Mouse (Mus musculus): ENCODE results near the gene Pgghg. TPM values are rescaled to one million over a fixed set of nuclear protein-coding genes. Genes with fewer than 3 reads are reported as not detected.

Pgghg gene
- total RNA-seq (2021): 1 to 10 TPM; 3.9 to 4.0 TPM

DNA sequence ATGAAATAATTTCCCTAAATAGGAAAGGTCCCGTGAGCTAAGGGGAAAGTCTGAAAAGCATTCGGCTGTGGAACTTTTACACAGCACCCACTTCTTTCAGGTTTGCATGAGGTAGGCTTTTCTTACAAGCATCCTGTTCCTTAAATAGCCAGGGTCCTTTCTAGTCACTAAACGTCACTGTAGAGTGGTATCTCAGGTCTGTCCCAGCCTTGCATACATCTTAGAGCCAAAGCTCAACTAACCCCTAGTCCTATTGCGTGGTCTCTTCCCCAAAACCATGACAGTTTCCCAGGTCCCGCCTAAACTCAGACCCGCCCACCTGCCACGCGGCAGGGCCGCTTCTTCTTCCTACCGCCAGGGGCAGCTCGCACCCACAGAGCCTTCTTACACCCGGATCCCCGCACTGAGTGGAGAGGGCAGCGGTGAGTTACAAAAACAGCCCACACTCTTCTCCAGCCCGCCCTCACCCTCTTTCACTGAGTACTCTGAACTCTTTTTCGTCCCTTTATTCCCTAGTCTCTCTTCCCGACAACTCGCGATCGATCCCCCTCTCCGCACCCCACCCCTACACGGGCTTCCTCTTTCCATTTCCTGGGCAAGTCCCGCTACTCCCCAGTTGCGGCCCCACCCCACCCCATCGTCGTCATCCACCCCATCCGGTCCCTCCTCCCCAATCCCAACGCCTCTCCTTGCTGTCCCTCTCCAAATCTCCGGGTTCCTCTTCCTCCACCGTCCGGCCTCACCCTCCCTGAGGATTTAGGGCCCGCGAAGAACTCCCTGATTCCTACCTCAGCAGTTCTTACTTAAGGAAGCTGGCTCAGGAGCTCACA is at the start of gene Pgghg:
Gene Pgghg (plus strand): TSS at position 170 of the 830 bp plus-strand sequence.
- peak; percentile 48 to 55 for DNase-seq

DNA sequence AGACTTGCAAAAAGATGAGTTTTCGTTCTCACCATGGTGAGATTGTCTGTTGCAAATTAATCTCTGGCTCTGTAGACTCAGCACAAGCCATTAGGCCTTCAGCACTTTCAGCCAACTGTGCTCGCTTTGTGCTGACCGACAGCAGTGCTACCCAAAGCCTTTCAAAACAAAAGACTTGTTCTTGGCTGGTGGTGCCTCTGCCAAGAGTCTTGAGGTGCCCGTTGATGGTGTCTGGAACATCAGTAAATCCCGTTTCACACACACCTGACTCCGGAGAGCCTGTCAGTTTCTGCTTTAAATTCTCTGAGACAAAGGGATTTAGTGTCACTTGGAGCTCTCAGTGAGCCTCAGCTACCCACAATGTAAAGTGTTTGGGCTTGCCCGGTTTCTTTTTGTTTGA is 47.2 kb upstream of the Pgghg start:
- DNase-seq: no peak

- no peak for DNase-seq
Measured at GRCm38 (mm10) chr7:140894611-140895010, 46.6 kb upstream of the Pgghg start.

GRCm38 (mm10) chr7:140897863-140898262 is 43.3 kb upstream of the Pgghg start:
- no peak for DNase-seq

GRCm38 (mm10) chr7:140899121-140899520 is 42.1 kb upstream of the Pgghg start:
- DNase-seq: no peak

DNA sequence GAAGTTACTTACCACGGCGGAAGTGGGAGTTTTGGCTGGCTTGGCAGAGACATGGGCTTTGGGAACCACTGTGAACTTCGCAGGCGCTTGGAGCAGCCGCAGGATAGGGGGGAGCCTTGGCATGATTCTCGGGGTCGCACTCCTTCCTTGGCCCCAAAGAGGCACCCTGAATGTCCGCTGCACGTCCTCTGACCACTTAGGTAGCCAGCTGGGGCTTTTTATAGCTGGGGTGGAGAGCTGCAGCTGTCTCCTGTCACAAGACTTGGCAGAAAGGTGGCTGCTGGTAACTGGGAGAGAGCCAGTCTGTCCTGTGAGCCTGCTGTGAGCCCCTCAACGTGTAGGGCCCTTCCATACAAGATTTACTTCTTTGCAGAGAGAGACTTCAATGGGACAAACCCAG is 41.0 kb upstream of the Pgghg start, which contains the start of gene Cox8b:
Gene Cox8b (minus strand): TSS at position 227 of the 400 bp plus-strand sequence.
- DNase-seq: no peak

DNA sequence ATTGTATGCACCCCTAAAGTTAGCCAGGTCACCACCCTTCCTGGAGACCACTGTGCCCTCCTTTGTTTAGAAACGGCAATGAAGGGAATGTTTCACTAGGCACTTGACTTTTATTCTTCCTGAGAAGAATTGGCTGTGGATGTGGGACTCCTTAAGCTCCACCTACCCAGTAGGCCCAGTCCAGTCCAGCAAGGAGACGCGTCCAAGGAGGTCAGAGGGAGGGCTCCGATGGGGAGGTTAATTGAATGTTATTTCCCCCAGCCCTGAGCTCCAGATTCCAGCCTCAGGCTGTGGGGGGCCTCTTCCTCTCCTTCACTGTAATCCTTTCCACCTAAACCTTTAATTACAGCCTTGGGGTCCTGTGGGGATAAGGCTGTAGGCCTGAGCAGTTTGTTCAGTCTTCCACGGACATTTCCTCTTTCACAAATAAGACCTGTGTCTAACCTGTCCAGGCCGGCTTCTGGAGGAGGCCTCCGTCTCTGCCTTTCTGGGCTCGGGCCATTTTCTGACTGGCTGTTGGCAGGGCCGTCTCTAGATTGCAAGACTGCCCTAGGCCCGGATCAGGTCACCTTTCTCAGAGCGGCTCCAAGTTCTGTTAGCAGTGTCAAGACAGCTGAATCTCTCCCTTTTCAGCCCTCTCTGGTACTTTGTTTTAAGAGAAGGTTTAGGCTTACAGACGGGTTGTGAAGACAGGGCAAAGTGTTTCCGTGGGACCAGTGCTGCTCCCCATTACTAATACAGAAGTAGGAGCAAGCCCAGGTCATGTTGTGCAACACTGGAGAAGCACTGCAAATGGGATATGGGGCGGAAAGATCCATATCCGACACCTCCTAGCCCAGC is 38.9 kb upstream of the Pgghg start:
- DNase-seq: no peak

GRCm38 (mm10) chr7:140903212-140903611 is 38.0 kb upstream of the Pgghg start:
- peak; percentile 70 to 72 for DNase-seq

DNA sequence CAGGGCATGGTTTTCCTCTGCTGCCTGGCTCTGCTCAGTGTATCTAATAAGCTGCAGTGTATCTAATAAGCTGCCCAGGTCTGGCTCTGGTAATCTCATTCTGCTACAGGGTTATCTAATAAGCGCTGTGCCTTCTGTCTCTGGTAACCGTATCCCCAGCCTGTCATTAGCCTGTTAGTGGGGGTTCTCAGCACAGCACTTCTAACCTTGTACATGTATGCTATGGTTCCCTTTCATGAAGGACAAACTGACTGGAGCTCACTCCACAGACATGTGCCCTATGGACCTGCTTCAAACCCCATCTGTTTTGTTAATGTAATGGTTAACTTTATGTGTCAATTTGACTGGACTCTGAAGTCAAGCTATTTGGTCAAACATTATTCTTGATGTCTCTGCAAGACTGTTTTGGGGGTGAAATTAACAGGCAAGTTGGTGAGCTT is 35.5 kb upstream of the Pgghg start:
- DNase-seq: no peak

DNA sequence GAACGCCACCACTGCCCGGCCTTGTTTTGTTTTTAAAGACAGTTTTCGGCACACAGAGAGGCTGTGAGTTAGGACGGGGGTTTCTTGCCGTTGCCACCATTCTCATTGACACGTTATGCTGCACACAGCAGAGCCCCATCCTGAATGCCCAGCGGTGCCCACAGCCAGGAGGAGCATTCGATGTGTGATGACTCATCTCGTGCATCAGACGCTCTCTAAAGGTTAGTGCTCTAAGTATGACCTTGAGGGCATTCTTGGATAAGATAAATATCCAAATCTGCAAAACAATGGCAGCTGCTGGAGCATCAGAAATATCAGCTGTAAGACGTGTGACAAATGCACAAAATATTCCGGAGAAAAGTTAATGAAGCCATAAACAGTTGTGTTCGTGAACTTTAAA is 34.1 kb upstream of the Pgghg start:
- no peak for DNase-seq

- no peak for DNase-seq
Measured at GRCm38 (mm10) chr7:140907697-140908096, 33.5 kb upstream of the Pgghg start.

DNA sequence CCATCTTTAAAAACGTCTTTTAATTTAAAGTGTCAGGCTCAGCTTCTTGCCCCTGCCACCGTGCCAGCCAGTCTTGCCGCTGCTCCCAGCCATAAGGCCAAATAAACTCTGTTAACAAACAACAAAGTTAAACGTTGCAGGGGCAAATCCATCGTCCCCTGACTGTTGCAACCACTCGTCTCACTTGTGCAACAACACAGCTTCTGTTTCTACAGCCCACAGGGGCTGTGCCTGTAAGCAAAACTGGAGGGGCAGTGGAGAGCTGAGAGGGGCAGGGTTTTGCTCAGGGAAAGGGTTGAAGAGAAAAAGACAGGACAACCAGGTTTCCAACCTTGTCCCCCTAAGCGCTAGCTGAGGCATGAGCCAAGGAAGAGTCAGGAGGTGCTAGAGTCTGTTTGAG is 33.0 kb upstream of the Pgghg start:
- no peak for DNase-seq

- DNase-seq: peak; percentile 57 to 71
Measured at GRCm38 (mm10) chr7:140908634-140909107, 32.5 kb upstream of the Pgghg start.

DNA sequence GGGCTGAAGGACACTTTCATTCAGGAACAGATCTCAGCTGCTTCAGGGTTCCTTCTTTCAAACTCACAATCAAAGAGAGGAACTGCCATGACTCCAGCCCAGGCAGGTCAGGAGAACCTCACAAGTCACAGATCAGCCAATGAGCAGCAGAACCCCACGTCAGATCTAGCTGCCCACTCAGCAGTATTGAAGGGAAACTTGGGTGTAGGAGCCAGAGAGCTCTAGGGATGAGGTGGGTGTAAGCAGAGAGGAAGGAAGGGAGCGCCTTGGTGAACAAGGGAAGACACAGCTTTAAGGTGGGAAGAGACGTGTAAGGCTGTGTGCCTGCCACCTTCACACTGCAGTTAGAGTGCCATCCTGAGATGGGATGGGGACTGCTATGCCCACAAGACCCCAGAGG is 28.9 kb upstream of the Pgghg start:
- no peak for DNase-seq

DNA sequence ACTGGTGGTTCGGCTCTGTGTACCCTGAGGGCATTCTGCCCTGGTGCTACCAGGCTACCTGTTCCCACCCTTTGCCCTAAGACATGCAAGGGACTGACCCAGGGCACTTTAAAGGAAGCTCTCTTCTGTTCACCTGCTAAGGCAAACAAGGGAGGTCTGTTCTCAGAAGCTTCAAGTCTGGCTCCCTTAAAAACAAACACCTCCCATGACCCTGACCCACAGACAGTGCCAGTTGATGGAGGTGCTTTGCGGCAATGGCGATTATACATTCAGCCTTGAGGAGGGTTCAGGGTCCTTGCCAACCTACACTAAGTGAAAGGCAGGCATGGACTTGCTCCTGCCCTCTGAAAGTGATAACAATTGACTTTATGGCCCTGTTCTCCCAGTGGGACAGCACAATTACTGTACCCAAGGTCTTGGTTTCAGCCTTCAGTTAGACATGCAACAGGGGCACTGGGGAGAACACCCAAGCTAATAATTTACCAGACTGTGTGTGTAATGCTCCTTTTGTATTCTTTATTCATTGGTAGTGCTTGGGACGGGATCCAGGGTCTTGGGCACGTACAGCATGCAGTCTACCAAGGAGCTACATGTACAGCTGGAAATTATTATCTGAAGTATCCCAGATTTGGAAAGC is 28.2 kb upstream of the Pgghg start:
- no peak for DNase-seq

DNA sequence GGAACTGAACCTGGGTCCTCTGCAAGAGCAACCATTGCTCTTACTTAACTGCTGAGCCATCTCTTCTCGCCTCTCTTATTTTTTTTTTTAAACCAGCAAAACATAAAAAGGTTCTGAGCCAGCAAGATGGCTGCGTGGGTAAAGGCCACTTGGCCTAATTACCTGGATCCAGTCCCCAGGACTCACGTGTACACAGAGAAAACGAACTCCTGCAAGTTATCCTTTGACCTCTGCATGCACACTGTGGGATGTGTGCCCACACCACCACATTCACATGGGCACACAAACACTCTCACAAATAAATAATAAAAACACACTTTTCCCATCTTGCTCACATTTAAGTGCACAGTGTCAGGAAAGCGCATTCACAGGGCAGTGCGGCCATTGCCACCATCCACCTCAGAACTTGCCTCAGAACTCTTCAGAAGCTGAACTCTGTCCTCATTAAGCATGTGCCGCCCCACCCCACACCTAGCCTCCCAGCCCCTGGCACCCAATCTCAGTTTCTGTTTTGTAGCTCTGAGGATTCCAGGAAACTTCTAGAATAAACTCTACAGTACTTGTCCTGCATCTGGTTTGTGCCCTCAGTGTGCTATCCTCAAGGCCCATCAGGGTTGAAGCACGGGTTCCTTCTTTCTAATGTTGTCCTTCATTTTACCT is 27.0 kb upstream of the Pgghg start:
- no peak for DNase-seq

GRCm38 (mm10) chr7:140919911-140920310 is 21.3 kb upstream of the Pgghg start:
- DNase-seq: no peak

DNA sequence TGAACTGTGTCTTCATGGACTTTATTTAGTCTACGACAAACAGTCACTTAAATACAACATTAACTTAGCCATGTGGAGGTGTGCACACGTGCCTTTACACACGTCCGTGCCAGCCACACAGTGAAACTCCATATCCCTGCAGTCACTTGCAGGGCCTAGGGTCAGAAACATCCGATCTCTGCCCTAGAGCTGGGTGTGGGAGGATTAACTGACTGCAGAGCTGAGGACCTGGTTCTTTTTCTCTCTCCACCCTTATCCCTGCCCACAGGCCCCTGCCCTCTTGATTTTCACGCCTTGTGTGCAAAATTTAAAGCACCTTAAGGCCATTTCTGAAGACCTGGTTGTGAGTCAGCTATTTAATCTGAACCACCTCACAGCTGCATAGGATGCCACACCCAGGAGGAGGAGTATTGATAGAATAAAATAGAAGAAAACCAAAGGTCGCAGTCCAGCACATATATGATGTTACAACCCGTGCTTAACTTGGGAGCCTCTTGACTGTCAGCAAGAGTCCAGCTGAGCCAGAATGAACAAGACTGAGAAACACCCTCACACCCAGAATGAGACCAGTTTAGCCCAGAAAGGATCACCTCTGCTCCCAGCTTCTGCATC is 20.7 kb upstream of the Pgghg start, which contains the start of gene Nlrp6:
Gene Nlrp6 (plus strand): TSS at position 485 of the 612 bp plus-strand sequence.
- DNase-seq: no peak

DNA sequence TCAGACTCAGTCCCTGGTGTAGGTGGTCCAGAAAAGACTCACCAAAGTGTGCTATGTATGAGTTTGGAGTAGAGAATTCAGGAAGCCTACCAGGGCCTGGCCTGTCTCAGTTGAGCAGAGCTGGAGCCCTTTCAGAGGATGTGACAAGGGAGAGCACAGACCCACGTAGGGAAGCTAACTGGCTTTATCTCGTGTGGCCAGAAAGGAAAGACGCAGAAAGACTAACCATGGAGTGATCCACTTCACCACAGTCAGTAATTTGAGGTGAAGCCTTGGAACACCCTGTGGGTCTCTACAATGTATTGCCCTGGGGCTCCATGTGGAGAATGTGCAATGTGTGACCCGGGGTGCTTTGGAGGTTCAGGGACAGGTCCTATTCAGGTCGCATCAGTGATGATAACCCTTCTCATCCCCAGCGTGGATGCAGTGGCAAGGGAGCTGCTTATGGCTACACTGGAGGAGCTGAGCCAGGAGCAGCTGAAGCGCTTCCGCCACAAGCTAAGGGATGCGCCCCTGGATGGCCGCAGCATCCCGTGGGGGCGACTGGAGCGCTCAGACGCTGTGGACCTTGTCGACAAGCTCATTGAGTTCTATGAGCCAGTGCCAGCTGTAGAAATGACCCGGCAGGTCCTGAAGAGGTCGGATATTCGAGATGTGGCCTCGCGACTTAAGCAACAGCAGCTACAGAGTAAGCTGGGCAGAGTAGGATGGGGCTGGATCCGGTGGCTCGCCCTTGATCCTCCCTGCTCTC is 19.8 kb upstream of the Pgghg start:
- no peak for DNase-seq

DNA sequence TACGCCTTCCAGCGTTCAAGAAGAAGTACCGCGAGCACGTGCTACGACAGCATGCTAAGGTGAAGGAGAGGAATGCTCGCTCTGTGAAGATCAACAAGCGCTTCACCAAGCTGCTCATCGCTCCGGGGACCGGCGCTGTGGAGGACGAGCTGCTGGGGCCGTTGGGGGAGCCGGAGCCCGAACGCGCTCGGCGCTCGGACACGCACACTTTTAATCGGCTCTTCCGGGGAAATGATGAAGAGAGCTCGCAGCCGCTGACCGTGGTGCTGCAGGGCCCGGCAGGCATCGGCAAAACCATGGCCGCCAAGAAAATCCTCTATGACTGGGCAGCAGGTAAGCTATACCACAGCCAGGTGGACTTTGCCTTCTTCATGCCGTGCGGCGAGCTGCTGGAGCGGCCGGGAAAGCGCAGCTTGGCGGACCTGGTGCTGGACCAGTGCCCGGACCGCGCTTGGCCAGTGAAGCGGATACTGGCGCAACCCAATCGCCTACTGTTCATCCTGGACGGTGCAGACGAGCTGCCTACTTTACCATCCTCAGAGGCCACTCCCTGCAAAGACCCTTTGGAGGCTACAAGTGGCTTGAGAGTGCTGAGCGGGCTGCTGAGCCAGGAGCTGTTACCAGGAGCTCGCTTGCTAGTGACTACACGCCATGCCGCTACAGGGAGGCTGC is 18.7 kb upstream of the Pgghg start:
- peak; percentile 29 to 35 for DNase-seq

Measured in layer of hippocampus, postnatal 36 days (tissue).